Mouse (Mus musculus) heart, embryonic 10.5 days (tissue): ENCODE data around the gene Mrps7. TPM values are rescaled to one million over a fixed set of nuclear protein-coding genes. Genes with fewer than 3 reads are reported as not detected.
"Not testable (repeated sequence)": the region's sequence is repeated elsewhere in the genome, so short reads cannot be mapped to it uniquely, and the experiment has no call there.

ENCODE experiments used
- DNase-seq: peaks from one replicate; pipeline ENCODE4 v3.0.0-alpha.2; 2017; ENCODE audit warnings: low spot score
- H3K27ac ChIP-seq: fragments of 300-500 bp; sonication (generic); 2 replicates; pipeline ENCODE4 v1.5.1; 2016; ENCODE audit warnings: mild to moderate bottlenecking
- H3K27me3 ChIP-seq: fragments of 300-500 bp; sonication (generic); 2 replicates; pipeline ENCODE4 v1.6.1; 2016; ENCODE audit warnings: mild to moderate bottlenecking; ENCODE audit not compliant: poor library complexity, insufficient read depth, severe bottlenecking
- H3K36me3 ChIP-seq: fragments of 300-500 bp; sonication (generic); 2 replicates; pipeline ENCODE4 v1.6.1; 2016; ENCODE audit warnings: mild to moderate bottlenecking, moderate library complexity
- H3K4me1 ChIP-seq: fragments of 300-500 bp; sonication (generic); 2 replicates; pipeline ENCODE4 v1.6.1; 2016; ENCODE audit warnings: mild to moderate bottlenecking
- H3K4me3 ChIP-seq: fragments of 300-500 bp; sonication (generic); 2 replicates; pipeline ENCODE4 v1.5.1; 2016; ENCODE audit warnings: mild to moderate bottlenecking, moderate library complexity
- H3K9me3 ChIP-seq: fragments of 300-500 bp; sonication (generic); 2 replicates; pipeline ENCODE4 v1.6.1; 2016; ENCODE audit warnings: mild to moderate bottlenecking, moderate library complexity
- WGBS: fragments of 180-500 bp; shearing (Covaris S2); methylation state at CpG from one replicate; pipeline ENCODE4 v1.1.7; 2016; 5-methylcytosine and 5-hydroxymethylcytosine counted together
- polyA plus RNA-seq: library from polyadenylated mRNA; unstranded; fragments of >200 nt; fragmentation: Nextera tagmentation; extraction: Ambion mirVana; gene quantifications from 2 replicates; pipeline ENCODE4 v1.2.1, GENCODE M21; 2016

Gene Mrps7
- polyA plus RNA-seq, 1 experiment from 2014 or later = 108 TPM

DNA sequence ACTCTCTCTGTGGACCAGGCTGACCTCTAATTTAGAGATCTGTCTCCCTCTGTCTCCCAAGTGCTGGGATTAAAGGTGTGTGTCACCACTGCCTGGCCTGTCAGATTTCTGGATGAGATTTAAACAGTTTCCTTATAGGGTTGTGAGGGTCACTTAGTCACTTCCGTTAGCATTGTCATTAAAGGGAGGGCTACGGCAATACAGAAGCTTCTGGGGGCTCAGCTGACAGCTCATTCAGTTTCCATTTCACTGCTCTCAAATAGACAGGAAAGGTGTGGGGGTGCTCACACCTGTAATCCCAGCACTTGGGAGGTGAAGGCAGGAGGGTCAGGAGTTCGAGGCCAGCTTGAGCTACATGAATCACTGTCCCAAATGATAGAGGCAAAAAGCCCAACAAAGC is 33.2 kb downstream of the Mrps7 start:
- H3K36me3 ChIP-seq = no peaks in the 10 kb centered on the region
- 74% methylated on average over 3 of the region's 3 CpGs for WGBS
- H3K4me3 ChIP-seq = no peak overlapping the region
- DNase-seq = no peak
- no peaks in the 10 kb centered on the region for H3K27me3 ChIP-seq
- no peak overlapping the region for H3K27ac ChIP-seq
- H3K9me3 ChIP-seq = no peaks in the 10 kb centered on the region
- peaks cover 10% of the 10 kb centered on the region; the same call in 1 of the 2 replicates for H3K4me1 ChIP-seq

DNA sequence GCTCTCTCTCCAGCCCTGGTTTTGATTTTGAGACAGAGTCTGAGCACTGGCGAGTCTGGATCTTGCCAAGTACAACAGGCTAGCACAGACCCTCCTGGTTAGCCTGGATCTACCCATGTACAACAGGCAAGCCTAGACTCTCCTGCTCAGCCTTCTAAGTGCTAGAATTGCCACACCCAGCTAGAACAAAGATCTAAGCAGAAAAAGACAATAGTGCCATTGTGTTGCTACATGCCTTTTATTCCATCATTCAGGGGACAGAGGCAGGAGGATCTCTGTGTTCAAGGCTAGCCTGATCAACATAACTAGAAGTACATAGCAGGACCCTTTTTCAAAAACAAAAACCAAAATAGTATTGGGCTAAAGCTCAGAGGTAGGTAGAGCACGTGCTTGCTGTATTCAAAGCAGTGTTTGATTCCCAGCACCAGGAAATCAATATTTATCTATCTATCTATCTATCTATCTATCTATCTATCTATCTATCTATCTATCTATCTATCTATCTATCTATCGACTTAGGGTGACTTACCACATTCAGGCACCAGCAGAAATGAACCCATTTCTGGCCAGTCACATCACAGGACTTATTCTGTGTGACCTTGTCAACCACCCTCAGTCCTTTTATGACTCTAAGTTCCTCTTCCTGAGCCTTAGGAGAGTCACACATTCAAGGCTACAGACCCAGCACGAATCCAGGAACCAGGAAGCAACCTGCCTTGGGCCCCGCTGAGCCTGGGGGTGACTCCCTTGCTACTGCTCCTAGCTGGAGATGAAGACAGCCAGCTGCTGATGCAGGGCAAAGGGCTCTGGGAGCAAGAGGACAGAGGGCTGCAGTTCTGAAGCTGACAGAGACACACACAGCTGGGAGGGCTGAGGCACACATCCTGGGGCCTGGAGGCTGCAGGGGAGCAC is 35.0 kb downstream of the Mrps7 start:
- Histone ChIP-seq H3K9me3 (no peaks in the 10 kb centered on the region), H3K27ac (no peak overlapping the region), H3K36me3 (peaks cover 9% of the 10 kb centered on the region; the same call in 1 of the 2 replicates), H3K4me1 (peaks cover 10% of the 10 kb centered on the region; the same call in 1 of the 2 replicates), H3K27me3 (no peaks in the 10 kb centered on the region), H3K4me3 (no peak overlapping the region)
- WGBS = 62% methylated on average over 5 of the region's 5 CpGs
- no peak for DNase-seq

DNA sequence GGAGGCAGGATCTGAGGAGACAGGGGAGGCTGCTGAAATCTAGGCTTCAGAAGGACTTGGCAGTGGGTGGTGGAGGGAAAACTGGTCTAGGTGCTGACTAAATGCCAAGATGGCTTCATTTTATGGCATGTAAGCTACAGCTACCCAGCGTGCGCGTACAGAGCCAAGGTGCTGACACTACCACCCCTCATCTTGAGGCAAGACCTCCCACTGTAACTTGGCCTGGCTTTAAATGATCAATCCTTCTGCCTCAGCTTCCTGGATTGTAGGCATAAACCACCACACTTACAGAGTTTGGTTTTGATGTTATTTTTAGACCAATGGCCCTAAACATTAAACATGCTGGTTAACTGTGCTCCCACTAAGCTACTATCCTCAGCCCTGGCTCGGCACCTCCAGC is 35.8 kb downstream of the Mrps7 start:
- Histone ChIP-seq H3K9me3 (no peaks in the 10 kb centered on the region), H3K4me3 (no peak overlapping the region), H3K36me3 (peaks cover 13% of the 10 kb centered on the region), H3K4me1 (peaks cover 10% of the 10 kb centered on the region; the same call in 1 of the 2 replicates), H3K27me3 (no peaks in the 10 kb centered on the region), H3K27ac (no peak overlapping the region)
- 83% methylated on average over 4 of the region's 4 CpGs for WGBS
- DNase-seq = no peak

DNA sequence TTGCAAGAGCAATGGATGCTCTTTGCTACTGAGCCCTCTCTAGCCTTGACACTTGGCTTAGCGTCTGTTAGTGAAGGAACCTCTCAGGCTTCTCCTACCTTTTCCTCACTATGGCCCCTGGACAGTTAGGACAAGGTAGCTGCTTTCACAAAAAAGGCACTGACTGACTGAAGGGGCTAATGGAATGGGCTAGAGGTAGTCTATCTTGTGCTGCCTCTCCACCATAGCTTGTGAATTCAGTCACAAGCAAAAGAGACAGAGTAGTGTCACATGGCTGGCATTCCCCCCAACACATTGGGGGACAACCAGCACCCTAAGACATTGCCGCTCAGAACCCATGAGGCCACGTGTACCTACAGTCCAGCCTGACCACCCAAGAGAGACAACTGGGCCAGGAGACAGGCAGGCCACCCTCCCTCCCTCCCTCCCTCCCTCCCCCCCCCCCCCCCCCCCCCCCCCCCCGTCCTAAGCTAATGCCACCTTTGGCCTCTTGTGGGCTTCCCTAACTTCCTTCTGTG is 36.6 kb downstream of the Mrps7 start:
- H3K27me3 ChIP-seq = no peaks in the 10 kb centered on the region
- no peak for DNase-seq
- H3K36me3 ChIP-seq = peaks cover 21% of the 10 kb centered on the region
- H3K9me3 ChIP-seq = no peaks in the 10 kb centered on the region
- no peak overlapping the region for H3K27ac ChIP-seq
- H3K4me3 ChIP-seq = no peak overlapping the region
- WGBS = 77% methylated on average over 3 of the region's 4 CpGs
- peaks cover 10% of the 10 kb centered on the region; the same call in 1 of the 2 replicates for H3K4me1 ChIP-seq

DNA sequence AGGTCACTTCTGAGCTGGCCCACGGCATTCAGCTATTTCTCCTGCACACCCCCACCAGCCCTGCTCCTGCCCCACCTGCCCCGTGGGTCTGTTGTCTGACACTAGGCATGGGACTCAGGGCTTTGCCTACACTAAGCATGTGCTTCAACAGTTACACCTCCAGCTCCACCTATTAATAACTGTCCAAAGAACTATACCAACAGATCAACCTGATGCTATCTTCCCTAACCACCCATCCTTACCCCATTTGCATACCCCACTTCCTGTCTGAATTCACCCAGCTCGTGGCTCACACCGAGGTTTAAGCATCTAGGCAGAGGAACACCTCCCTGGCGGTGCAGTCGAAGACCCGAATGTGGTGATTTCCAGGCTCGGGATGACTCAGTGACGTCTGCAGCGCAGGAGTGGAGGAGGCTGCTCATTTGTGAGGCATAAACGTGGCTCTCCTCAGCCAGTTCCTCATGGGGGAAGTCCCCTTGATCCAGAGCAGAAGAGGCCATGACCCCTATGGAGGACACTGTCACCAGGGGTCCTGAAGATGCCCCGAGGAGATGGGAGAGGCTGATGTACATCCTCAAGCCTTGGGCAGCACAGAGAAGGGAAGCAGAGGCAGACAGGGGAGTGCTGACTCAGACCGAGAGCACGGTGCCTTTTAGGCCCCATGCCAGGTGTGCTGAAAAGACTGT is 37.4 kb downstream of the Mrps7 start:
- no peak for DNase-seq
- Histone ChIP-seq H3K4me1 (peaks cover 10% of the 10 kb centered on the region; the same call in 1 of the 2 replicates), H3K9me3 (no peaks in the 10 kb centered on the region), H3K36me3 (peaks cover 25% of the 10 kb centered on the region), H3K4me3 (no peak overlapping the region), H3K27ac (no peak overlapping the region), H3K27me3 (no peaks in the 10 kb centered on the region)
- 48% methylated on average over 14 of the region's 14 CpGs for WGBS

DNA sequence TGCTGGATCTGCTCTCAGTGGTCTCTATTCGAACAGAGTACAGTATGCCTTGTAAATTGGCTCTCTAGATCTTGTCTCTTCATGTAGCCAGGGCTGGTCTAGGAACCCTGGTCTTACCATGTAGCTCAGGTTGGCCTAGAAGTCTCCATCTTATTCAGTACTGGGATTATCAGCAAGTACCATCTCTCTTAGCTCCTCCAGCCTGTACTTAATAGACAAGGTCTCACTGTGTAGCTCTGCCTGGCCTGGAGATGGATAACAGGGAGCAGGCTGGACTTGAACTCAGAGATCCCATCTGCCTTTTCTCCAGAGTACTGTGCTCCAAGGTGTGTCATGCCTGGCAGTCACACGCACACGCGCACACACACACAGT is 37.9 kb downstream of the Mrps7 start:
- peaks cover 29% of the 10 kb centered on the region for H3K36me3 ChIP-seq
- no peaks in the 10 kb centered on the region for H3K9me3 ChIP-seq
- no peak overlapping the region for H3K27ac ChIP-seq
- no peak for DNase-seq
- peaks cover 10% of the 10 kb centered on the region; the same call in 1 of the 2 replicates for H3K4me1 ChIP-seq
- H3K4me3 ChIP-seq = no peak overlapping the region
- 86% methylated on average over 4 of the region's 4 CpGs for WGBS
- no peaks in the 10 kb centered on the region for H3K27me3 ChIP-seq

DNA sequence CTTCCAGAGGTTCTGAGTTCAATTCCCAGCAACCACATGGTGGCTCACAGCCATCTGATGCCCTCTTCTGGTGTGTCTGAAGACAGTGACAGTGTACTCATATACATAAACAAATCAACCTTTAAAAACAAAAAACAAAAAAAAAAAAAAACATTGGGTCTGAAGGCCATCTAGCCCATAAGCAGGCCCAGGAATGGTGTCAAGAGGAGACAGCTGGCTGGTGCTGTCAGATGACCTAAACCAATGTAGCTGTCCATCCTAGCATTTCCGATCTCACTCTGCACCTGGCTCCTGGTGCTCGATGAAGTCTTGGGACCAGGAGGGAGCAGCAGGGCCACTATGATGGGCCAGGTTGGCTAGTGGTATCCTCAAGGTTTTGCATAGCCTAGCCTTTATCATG is 39.0 kb downstream of the Mrps7 start:
- 92% methylated on average over 2 of the region's 2 CpGs for WGBS
- H3K4me3 ChIP-seq = no peak overlapping the region
- H3K4me1 ChIP-seq = peaks cover 10% of the 10 kb centered on the region; the same call in 1 of the 2 replicates
- DNase-seq = no peak
- no peak overlapping the region for H3K27ac ChIP-seq
- no peaks in the 10 kb centered on the region for H3K9me3 ChIP-seq
- H3K36me3 ChIP-seq = peaks cover 33% of the 10 kb centered on the region
- no peaks in the 10 kb centered on the region for H3K27me3 ChIP-seq

DNA sequence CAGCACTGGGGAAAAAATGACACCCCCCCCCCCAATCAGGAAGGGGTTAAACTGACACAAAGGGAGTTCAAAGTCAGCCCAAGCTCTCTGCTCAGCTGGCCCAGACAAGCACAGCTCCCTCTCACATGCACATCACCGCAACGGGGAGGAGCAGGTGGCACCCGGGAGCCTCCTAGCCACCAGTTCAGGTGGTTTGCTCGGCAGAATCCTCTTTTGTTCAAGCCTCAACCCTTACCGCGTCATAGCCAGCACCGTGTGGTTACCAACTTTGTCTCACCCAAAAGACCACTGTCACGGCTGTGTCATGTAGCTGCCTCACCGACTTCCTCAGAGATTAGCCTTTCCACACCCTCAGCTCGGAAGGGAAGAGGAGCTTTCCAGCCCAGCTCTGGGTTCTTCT is 39.5 kb downstream of the Mrps7 start:
- H3K4me1 ChIP-seq = peaks cover 10% of the 10 kb centered on the region; the same call in 1 of the 2 replicates
- H3K27ac ChIP-seq = no peak overlapping the region
- H3K4me3 ChIP-seq = no peak overlapping the region
- peaks cover 38% of the 10 kb centered on the region for H3K36me3 ChIP-seq
- 71% methylated on average over 10 of the region's 10 CpGs for WGBS
- no peak for DNase-seq
- no peaks in the 10 kb centered on the region for H3K27me3 ChIP-seq
- no peaks in the 10 kb centered on the region for H3K9me3 ChIP-seq

DNA sequence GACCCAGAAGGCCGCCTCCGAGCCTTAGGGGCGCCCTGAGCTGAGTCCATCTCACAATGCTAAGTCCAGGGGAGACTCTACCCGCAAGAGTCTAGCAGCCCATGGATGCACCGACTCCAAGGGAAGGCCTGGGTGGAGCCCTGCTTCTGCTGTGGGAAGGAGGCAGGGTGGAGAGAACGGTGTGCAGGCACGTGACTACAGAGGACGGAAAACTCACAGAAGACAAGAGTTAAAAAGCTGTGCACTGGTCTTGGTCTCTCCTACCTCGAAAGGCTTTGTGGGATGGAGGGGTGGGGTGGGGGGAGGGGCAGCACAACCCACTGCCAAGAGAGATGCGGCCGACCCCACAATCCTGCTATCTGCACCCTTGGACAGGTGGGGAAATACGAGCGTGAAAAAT is 40.6 kb downstream of the Mrps7 start:
- Histone ChIP-seq H3K36me3 (peaks cover 44% of the 10 kb centered on the region), H3K4me1 (peaks cover 7% of the 10 kb centered on the region; the same call in 1 of the 2 replicates), H3K9me3 (no peaks in the 10 kb centered on the region), H3K27me3 (no peaks in the 10 kb centered on the region), H3K4me3 (no peak overlapping the region), H3K27ac (no peak overlapping the region)
- WGBS = 90% methylated on average over 13 of the region's 13 CpGs
- no peak for DNase-seq

DNA sequence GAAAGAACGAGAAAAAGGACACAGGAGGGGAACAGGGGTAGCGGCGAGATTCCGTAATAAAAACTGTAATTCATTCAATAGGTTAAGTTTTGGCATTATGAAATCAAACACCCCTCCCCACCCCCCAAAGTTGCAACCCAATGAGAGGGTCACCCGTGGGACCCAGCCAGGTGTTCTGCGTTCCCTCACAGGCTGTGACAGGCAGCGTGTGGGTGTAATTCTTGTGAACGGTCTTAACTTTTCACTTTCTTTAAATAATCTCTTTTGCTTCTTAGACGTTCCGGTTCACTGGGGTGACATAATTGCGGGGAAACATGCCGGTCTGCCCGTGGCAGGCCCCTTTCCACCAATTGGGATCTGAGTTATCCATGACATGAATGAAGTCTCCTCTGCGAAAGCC is 41.8 kb downstream of the Mrps7 start:
- DNase-seq, H3K4me3 ChIP-seq, H3K27me3 ChIP-seq, H3K27ac ChIP-seq, H3K9me3 ChIP-seq: not testable (repeated sequence)
- 90% methylated on average over 14 of the region's 14 CpGs for WGBS
- H3K36me3 ChIP-seq = peaks cover 52% of the 10 kb centered on the region
- peaks cover 14% of the 10 kb centered on the region for H3K4me1 ChIP-seq

DNA sequence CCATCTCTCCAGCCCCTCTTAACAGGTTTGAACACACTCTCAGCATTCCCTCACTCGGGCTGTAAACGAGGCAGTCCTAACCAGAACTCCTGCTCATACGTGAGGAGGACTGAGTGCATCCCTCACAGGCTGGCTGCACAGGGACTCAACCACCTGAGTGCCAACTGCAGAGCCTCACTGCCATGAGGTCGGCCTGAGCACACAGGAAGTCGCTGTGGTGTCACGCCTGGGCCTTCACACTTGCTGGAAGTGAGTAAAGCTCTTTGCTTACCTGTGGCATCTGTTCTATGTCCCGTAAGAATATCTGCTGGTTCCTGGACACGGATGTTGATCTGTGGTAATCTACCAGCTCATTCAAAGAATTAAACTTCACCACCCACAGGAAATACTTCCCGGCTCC is 42.7 kb downstream of the Mrps7 start:
- WGBS = 88% methylated on average over 9 of the region's 9 CpGs
- Histone ChIP-seq H3K4me1 (peaks cover 12% of the 10 kb centered on the region), H3K36me3 (peaks cover 52% of the 10 kb centered on the region), H3K27me3 (no peaks in the 10 kb centered on the region), H3K27ac (no peak overlapping the region), H3K9me3 (no peaks in the 10 kb centered on the region), H3K4me3 (no peak overlapping the region)
- no peak for DNase-seq

DNA sequence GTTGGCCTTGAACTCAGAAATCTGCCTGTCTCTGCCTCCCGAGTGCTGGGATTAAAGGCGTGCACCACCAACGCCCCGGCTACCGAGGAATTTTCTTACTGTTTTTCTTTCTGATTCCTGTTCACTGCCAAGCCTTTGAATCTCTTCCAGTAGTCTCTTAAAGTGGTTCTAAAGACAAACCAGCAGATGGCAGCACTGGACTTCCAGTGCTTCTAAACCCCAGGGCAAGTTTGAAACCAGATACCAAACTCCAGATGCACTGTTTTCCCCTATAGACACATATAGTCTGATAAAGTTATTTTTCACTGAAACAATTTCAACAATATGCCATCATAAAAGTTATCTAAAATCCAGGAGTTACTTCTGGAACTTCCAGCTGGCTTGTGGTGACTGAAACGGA is 43.7 kb downstream of the Mrps7 start:
- WGBS = 54% methylated on average over 6 of the region's 6 CpGs
- peaks cover 52% of the 10 kb centered on the region for H3K36me3 ChIP-seq
- H3K27ac ChIP-seq = no peak overlapping the region
- no peak for DNase-seq
- no peaks in the 10 kb centered on the region for H3K27me3 ChIP-seq
- no peaks in the 10 kb centered on the region for H3K9me3 ChIP-seq
- no peak overlapping the region for H3K4me3 ChIP-seq
- H3K4me1 ChIP-seq = peaks cover 14% of the 10 kb centered on the region

DNA sequence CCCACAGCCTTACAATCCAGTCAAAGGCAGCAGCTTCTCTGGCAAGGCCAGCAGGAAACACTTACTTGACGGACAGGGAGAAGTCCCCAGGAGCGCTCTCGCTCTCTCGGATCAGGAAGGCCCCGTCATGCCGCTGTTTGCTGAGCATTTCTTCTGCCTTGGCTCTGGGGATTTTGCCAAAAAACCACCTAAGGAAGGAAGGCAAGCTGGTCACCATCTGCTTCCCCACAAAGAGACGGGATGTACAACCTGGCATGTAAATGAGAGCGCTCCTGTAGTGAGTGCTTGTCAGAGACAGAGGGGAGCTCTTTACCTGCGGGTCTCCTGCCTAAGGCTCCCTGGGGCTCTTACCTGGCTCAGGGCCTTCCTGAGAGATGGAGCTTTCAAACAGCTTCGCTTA is 46.0 kb downstream of the Mrps7 start:
- 56% methylated on average over 10 of the region's 10 CpGs for WGBS
- no peak for DNase-seq
- Histone ChIP-seq H3K27me3 (no peaks in the 10 kb centered on the region), H3K9me3 (no peaks in the 10 kb centered on the region), H3K27ac (peak overlapping the region; percentile 42; the same call in 1 of the 2 replicates), H3K4me3 (no peak overlapping the region), H3K36me3 (peaks cover 46% of the 10 kb centered on the region), H3K4me1 (peaks cover 25% of the 10 kb centered on the region)
